Mouse (Mus musculus) adipocyte (in vitro differentiated cells): ENCODE measurements at regions not wholly inside any gene's neighbourhood (a gene's known extent, or its start where the extent isn't known, plus 50 kb on each side); places are given as distances from the start of the nearest gene placed in this dataset.

Experiments
- DNase-seq: peaks from one replicate; pipeline ENCODE4 v3.0.0-alpha.2; 2016; ENCODE audit warnings: low spot score

DNA sequence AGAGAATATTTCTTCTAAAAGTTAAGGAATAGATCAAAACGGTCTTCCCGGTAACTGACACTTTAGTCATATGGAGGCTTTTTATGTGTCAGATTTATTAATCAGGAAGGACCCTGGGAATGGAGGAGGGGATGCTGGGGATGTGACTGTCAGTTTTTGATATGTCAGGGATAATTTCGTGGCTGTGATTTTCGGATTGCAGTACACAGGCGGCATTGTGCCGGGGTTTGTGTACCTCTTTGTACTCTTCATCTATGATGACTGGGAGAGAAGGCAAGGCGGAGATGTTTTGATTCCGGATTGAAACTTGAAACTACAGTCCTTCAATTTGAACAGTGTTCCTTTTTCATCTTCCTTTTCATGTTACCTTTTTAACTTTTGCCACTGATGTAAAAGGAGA lies 344.2 kb downstream of the Mdfic start:
- DNase-seq, result no peak

DNA sequence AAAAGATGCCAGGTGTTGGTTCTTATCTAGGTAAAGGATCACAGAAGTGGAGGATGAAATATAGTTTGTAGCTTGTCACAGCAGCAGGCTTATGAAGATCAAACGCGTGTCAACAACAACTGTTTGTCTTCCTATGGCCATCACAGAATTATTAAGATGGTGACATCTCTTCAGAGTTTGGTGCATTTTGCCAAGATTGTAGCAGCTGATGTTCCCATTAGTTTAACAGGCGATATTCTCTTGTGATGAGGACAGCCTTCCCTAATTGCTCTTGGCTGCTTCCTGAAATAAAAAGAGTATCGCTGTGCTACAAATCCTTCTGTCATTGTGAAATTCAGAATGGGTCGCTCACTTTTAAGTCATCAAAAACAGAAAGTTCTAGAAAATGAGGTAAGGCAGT lies 344.7 kb downstream of the Mdfic start:
- DNase-seq, result no peak

DNA sequence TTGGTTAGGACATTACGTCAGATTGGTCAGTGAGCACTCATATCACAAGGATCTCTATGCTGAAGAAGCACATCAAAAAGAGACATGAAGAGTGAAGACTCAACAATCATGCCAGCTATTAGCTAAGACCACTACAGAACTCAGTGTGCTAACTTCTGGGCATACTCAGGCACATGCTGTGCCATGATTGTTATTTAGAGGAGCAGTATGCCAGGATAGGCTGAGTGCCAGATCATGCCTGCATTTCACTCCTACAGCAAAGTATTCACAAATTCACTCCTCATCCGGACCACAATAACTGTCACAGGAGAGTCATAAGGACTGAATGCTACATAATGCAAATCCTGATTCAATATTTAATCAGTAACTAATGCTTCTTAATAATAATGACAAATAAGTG lies 355.8 kb downstream of the Mdfic start:
- DNase-seq, result no peak

- DNase-seq, result no peak
Observed at GRCm38 (mm10) chr6:16077195-16077810, 356.8 kb downstream of the Mdfic start.

- no peak for DNase-seq
Observed at GRCm38 (mm10) chr6:16077917-16078316, 357.5 kb downstream of the Mdfic start.

DNA sequence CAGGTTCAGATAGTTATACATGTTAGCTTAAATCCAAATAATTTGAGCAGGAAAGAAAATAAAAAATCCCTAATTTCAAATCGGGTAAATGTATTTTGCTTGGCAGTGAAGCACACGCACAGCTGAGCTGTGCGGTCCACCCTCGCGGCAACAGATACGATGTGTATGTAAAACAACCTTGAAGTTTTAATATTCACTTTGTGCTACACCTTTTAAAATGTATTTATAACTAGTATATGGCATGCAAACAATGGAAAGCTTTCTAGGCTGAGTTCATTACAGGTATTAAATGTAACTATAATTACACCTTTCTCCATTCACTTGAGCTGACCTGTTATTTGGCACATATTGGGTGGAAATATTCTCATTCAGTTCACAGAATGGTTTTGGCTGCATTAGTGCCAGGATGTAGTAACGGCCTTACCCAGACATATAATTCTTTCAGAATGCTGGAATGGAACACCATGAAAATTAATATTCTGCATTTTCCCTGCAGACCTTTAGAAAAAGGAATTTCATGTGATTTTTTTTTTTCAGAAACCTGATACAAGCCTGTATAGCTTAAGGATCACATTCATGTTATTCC lies 366.6 kb downstream of the Mdfic start:
- no peak for DNase-seq

DNA sequence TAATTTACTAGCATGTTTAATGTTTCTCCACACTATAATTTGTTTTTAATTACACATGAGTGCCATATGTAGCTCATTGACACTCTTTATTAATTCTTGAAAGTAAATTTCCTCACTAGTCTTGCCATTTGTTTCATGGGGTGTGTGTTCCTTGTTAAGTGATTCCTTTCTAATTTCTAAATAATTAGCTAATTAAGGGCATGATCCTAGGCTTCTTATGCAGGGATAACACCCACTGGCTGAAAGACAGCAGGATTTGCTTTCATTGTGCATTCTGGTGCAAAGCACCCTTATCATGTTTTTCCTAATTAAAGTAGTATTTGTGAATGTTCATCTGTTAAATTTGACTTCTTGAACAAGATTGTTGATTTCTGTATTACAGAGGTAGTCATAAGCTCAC lies 378.3 kb downstream of the Mdfic start:
- no peak for DNase-seq

DNA sequence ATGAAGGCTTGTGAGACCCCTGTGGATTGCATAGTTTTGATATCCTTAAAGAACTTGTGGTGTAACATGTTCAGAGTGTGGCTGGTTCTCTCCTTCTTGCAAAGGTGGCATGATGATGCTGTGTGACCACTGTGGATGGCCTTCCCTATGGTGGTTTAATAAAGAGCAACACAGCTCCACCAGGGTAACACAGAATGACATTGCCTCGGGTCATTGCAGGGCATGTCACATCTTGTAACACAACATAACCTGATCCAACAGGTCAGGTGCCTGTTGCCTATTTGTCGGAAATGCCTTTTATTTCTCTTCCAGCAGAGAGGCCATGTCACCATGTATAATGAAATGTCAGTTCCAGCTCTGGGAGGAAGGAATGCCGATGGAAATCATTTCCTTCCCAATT lies 420.5 kb downstream of the Mdfic start:
- DNase-seq, result no peak

DNA sequence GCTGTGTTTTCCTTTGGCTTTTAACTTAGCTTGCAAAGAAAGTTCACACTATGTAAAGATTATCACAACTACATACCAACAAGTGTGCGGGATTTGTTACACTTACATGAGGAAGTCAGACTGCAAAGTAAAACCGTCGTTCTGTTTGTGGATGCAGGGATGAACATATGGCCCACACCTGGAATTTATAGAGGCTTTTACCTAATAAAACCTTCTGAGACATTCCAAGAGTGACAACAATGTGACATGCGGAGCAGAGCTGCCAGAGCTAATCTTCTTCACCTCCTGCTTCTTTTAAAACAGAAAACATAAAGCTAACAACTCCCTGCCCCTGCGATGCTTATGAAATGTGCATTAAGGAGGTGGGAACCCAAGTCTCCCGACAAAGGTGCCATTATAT lies 424.1 kb downstream of the Mdfic start:
- no peak for DNase-seq

- no peak for DNase-seq
Observed at GRCm38 (mm10) chr6:16150535-16150934, 430.1 kb downstream of the Mdfic start.

- DNase-seq, result no peak
Observed at GRCm38 (mm10) chr6:16151478-16151877, 431.0 kb downstream of the Mdfic start.

GRCm38 (mm10) chr6:16152691-16153090 lies 432.2 kb downstream of the Mdfic start:
- no peak for DNase-seq

DNA sequence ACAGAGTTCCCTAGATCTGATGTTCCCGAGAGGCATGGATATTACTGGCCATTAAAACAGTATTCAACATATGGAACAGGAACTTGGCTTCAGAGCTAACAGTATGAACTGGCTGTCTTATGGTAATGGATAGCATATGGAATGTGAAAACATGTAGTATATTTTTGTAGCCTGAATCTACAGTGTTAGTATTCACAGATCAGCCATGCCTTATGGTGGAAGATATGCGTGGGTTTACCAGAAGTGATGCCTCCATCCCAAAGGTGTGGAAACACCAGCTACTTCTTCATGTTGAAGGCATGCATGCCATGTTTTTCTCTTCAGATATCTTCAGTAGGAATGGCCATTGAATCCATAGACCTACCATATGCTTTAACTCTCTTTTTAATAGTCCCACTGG lies 444.6 kb downstream of the Mdfic start:
- DNase-seq, result no peak

GRCm38 (mm10) chr6:16171871-16172270 lies 451.4 kb downstream of the Mdfic start:
- DNase-seq, result no peak

GRCm38 (mm10) chr6:16177313-16177712 lies 456.9 kb downstream of the Mdfic start:
- DNase-seq, result no peak

- no peak for DNase-seq
Observed at GRCm38 (mm10) chr6:16187983-16188550, 467.6 kb downstream of the Mdfic start.

DNA sequence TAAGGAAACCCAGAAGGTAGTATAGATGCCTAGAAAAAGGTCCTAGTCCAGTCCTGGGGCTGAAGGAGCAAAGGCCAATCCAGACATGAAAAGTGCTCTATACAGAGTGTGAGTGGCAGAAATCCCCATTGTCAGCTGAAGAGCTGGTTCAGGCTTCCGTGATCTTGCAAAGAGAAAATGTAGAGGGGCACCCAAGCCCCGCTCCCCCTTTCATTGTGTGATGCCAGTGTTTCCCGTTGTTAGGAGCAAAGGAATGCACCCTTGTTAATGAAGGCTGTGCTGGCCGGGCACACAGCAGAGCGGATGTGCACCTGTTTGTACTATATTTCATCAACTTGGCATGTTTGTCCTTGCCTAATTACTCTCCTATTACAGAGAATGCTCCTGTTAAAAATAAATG lies 492.5 kb downstream of the Mdfic start:
- no peak for DNase-seq

DNA sequence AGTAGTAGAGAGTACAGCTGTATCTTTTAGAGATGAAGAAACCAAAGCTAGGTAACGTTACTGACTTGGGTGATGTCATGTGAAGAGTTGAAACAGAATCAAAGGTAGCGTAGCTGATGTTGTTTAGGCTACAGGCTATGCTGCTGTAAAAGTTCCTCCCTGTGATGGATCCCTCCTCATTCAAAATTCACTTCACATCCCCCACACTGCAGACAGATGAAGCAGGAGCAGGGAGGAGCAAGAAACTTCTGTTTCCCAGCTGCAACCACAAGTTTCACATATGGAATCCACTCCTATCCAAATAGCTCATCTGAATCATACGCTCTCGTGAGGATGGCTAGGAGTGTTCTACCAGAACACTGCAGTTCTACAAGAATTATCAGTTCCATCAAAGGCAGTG lies 493.2 kb downstream of the Mdfic start:
- no peak for DNase-seq

DNA sequence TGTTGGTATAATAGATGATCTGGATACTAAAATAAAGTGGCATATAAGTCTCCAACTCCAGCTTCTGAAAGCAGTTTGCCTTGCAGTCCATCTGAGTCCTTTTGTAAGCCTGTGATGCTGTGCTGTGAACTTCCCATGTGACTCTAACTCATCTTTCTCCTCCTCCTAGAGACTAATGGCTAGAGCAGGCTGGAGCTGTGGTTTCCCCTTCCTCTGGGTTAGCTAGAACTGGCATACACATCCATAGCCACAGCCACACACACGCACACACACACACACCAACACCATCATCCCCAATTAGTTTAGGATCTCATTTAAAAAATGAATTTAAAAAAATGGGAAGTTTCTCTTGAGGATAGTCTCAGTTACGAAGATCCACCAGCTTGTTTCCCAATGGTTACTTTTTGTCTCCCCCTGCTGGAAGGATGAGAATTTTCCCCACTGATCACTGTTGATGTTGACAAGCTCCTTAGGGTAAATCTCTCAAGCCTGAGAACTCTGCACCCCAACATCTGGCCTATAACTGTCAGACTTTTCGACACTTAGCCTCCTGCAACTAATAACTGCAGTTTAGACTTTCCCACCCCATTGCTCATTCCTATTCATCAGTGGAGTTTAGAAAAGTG lies 500.7 kb downstream of the Mdfic start:
- peak; percentile 64 for DNase-seq
